Comparison of ENCODE assay signal across 9 mouse cellular contexts in genomic region chr1:63248360-63248851, GRCm38 (mm10). TPM values are rescaled to one million over a fixed set of nuclear protein-coding genes. Genes with fewer than 3 reads are reported as not detected.
DNase-seq lines count a peak whose midpoint lies in the region; ATAC-seq and TF ChIP-seq lines count a peak whose summit lies in the region.
"Had no signal": no experiment of that assay in that cellular context is flagged by ENCODE, and none has a peak within 500 bp of the region (broad histone marks: within the 10 kb centered on the region; RNA-seq: fewer than 3 reads in every experiment).

No protein-coding gene starts in this region.

- no peak for TF ChIP-seq POLR2A in cerebellum, adult 2 months (IDR thresholded peaks at IDR 0.05; ENCODE audit: borderline replicate concordance, insufficient read depth, low read length)

- WGBS in cerebellum, adult 2 months: 5% methylated on average over 44 of the region's 44 CpGs
- 2% methylated on average over 44 of the region's 44 CpGs for WGBS in heart, embryonic 14.5 days
- 2% methylated on average over 44 of the region's 44 CpGs for WGBS in midbrain, embryonic 10.5 days

- peak; percentile 33 to 45 for DNase-seq in cerebellum, postnatal 14 days
- no peak for DNase-seq in cerebellum, adult 2 months
- peak; percentile 66 for DNase-seq in midbrain, embryonic 10.5 days (ENCODE audit: low spot score)
- no peak for DNase-seq in left cerebral cortex, postnatal 10 days (ENCODE audit: extremely low spot score in 1 of 2, low spot score in 2 of 2)
- no peak for DNase-seq in left cerebral cortex, adult 8-10 months (ENCODE audit: low spot score in 2 of 2)

- H3K36me3 ChIP-seq in E14TG2a.4 (ENCODE audit: insufficient read depth, low read length): no peaks in the 10 kb centered on the region
- H3K36me3 ChIP-seq in heart, embryonic 14.5 days (ENCODE audit: control insufficient read depth, insufficient read depth, low read length): no peaks in the 10 kb centered on the region
- H3K36me3 ChIP-seq in midbrain, embryonic 10.5 days: no peaks in the 10 kb centered on the region

- H3K27me3 ChIP-seq in cerebellum, adult 2 months (ENCODE audit: control insufficient read depth, insufficient read depth, low read length): peaks cover 20% of the 10 kb centered on the region; the same call in 1 of the 2 replicates
- peaks cover 55% of the 10 kb centered on the region for H3K27me3 ChIP-seq in E14TG2a.4 (ENCODE audit: insufficient read depth, low read length)
- H3K27me3 ChIP-seq in heart, embryonic 14.5 days (ENCODE audit: control insufficient read depth, insufficient read depth, low read length): peaks cover 79% of the 10 kb centered on the region
- peaks cover 86% of the 10 kb centered on the region for H3K27me3 ChIP-seq in midbrain, embryonic 10.5 days (ENCODE audit: low read depth, poor library complexity, severe bottlenecking)

- no peak for ATAC-seq in heart, embryonic 14.5 days (ENCODE audit: insufficient number of reproducible peaks, insufficient read depth, low FRiP score, low read depth)
- ATAC-seq in frontal cortex, adult (ENCODE audit: low TSS enrichment): no peak

- intact Hi-C loops in left cerebral cortex, postnatal 10 days (cut with DNase I): no loop called here

- TF ChIP-seq CTCF in cerebellum, adult 2 months (IDR thresholded peaks at IDR 0.05; ENCODE audit: borderline replicate concordance, insufficient read depth, low read depth, low read length): no peak
- TF ChIP-seq CTCF in E14TG2a.4 (conservative IDR thresholded peaks at IDR 0.05; ENCODE audit: low read length): no peak

- no peak overlapping the region for H3K27ac ChIP-seq in cerebellum, adult 2 months (ENCODE audit: insufficient read depth, low read length)
- H3K27ac ChIP-seq in heart, embryonic 14.5 days (replicated peaks in 1 of 2; ENCODE audit: control insufficient read depth in 1 of 2, insufficient read depth in 1 of 2, low read depth in 2 of 2, low read length in 2 of 2): no peak overlapping the region
- peak overlapping the region; percentile 87 for H3K27ac ChIP-seq in midbrain, embryonic 10.5 days (replicated peaks)
- H3K27ac ChIP-seq: liver, embryonic 14.5 days had no signal

- no peak overlapping the region for H3K4me3 ChIP-seq in cerebellum, adult 2 months (replicated peaks; ENCODE audit: insufficient read depth, low read depth, low read length)
- peak overlapping the region; percentile 69 for H3K4me3 ChIP-seq in E14TG2a.4 (replicated peaks; ENCODE audit: low read length)
- peak overlapping the region; percentile 33 to 35 for H3K4me3 ChIP-seq in heart, embryonic 14.5 days (ENCODE audit: control insufficient read depth in 1 of 2, insufficient read depth in 1 of 2, low read depth in 1 of 2, low read length in 2 of 2)
- peak overlapping the region; percentile 49 for H3K4me3 ChIP-seq in midbrain, embryonic 10.5 days

- 0 out of 2 replicates have a peak overlapping the region, but pooled peaks have one; percentile 3 for H3K9ac ChIP-seq in heart, embryonic 14.5 days (ENCODE audit: low read length)
- H3K9ac ChIP-seq: liver, embryonic 14.5 days had no signal

- peak overlapping the region; percentile 68 for H3K4me2 ChIP-seq in heart, embryonic 14.5 days (ENCODE audit: low read length)

- no peaks in the 10 kb centered on the region for H3K4me1 ChIP-seq in cerebellum, adult 2 months (ENCODE audit: control insufficient read depth, insufficient read depth, low read length)
- H3K4me1 ChIP-seq in E14TG2a.4 (replicated peaks; ENCODE audit: low read depth, low read length): peaks cover 60% of the 10 kb centered on the region
- H3K4me1 ChIP-seq in heart, embryonic 14.5 days (ENCODE audit: control insufficient read depth in 2 of 2, insufficient read depth in 2 of 2, low read length in 2 of 2): peaks cover 3 to 6% of the 10 kb centered on the region in 2 experiments; a peak in 2 of 4 replicates
- H3K4me1 ChIP-seq in midbrain, embryonic 10.5 days: peaks cover 51% of the 10 kb centered on the region

- H3K9me3 ChIP-seq in E14TG2a.4 (ENCODE audit: low read length): no peaks in the 10 kb centered on the region
- peaks cover 4% of the 10 kb centered on the region; the same call in 1 of the 2 replicates for H3K9me3 ChIP-seq in heart, embryonic 14.5 days (ENCODE audit: control insufficient read depth, low read length)
- no peaks in the 10 kb centered on the region for H3K9me3 ChIP-seq in midbrain, embryonic 10.5 days (replicated peaks)

RNA-seq across cellular contexts. Expression of gene Zdbf2, which starts 24.7 kb away (rescaled TPM):
- polyA plus RNA-seq in cerebellum, adult 2 months (2012; rRNA removed): 3.4 and 3.9 TPM in 2 replicates
- polyA plus RNA-seq in heart, embryonic 14.5 days (2014; fragmentation: Nextera tagmentation; extraction: Ambion mirVana): 7.5 and 8.7 TPM in 2 replicates
- polyA plus RNA-seq in midbrain, embryonic 10.5 days (2016; fragmentation: Nextera tagmentation; extraction: Ambion mirVana): 18.1 and 19.3 TPM in 2 replicates
- 10 to 100 TPM; 20.3 to 21.7 TPM for total RNA-seq in left cerebral cortex, postnatal 10 days (2021)
- total RNA-seq in left cerebral cortex, adult 8-10 months (2022): 10 to 100 TPM; 14.6 to 17.2 (median 16.0) TPM

RNA-seq across cellular contexts. Expression of gene Gpr1, which starts 34.1 kb away (rescaled TPM):
- 0.20 and 0.36 TPM in 2 replicates for polyA plus RNA-seq in cerebellum, adult 2 months (2012; rRNA removed)
- 0.09 and 0.20 TPM in 2 replicates for polyA plus RNA-seq in heart, embryonic 14.5 days (2014; fragmentation: Nextera tagmentation; extraction: Ambion mirVana)
- polyA plus RNA-seq in midbrain, embryonic 10.5 days (2016; fragmentation: Nextera tagmentation; extraction: Ambion mirVana): 0.25 and 0.30 TPM in 2 replicates
- total RNA-seq in left cerebral cortex, postnatal 10 days (2021): under 1 TPM; 0.34 to 0.94 TPM
- under 1 TPM; 0.25 to 0.87 (median 0.72) TPM for total RNA-seq in left cerebral cortex, adult 8-10 months (2022)
- polyA plus RNA-seq: liver, embryonic 14.5 days had no signal

Comparison
In these comparisons a context has a peak if more than half of its experiments do, and no peak if none do; other contexts are left out.
1. DNase-seq: peak in cerebellum, postnatal 14 days (2 of 2) and midbrain, embryonic 10.5 days (single experiment); none in cerebellum, adult 2 months (0 of 2), left cerebral cortex, postnatal 10 days (0 of 2) and left cerebral cortex, adult 8-10 months (0 of 2).